Mouse (Mus musculus): ENCODE data around the gene Gmds. TPM values are rescaled to one million over a fixed set of nuclear protein-coding genes. Genes with fewer than 3 reads are reported as not detected.

Gmds gene
- polyA plus RNA-seq, 1 experiment from 2014 or later, result 35.1 TPM

DNA sequence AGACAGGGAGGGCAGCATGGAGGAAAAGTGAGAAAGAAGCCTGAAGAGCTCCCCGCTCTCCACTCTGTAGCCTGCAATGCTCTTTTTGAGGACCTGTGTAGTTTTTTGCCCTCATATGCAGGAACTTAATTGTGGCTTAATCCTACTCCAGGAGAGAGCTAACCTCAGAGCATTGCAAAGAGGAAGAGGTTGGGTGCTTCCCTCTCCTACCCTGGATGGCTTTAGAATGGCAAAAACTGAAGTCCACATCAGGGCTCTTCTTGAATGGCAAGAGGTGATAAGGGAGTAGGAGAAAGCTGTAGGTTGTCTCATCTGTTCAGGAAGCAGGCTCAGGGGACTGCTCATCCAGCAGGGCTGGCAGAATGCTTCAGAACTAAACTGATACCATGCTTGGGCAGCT is 513.4 kb downstream of the Gmds start:
- WGBS, result 84% methylated on average over 1 of the region's 1 CpGs
- Histone ChIP-seq H3K4me2 (replicated peaks) (no peak overlapping the region), H3K4me3 (no peak overlapping the region), H3K27ac (replicated peaks) (no peak overlapping the region), H3K27me3 (peaks cover 19% of the 10 kb centered on the region), H3K9ac (replicated peaks) (no peak overlapping the region), H3K36me3 (no peaks in the 10 kb centered on the region), H3K9me3 (no peaks in the 10 kb centered on the region), H3K4me1 (0 out of 2 replicates have a peak, but pooled peaks cover 8% of the 10 kb centered on the region)
- ATAC-seq (ENCODE audit: low FRiP score, low read depth), result no peak

DNA sequence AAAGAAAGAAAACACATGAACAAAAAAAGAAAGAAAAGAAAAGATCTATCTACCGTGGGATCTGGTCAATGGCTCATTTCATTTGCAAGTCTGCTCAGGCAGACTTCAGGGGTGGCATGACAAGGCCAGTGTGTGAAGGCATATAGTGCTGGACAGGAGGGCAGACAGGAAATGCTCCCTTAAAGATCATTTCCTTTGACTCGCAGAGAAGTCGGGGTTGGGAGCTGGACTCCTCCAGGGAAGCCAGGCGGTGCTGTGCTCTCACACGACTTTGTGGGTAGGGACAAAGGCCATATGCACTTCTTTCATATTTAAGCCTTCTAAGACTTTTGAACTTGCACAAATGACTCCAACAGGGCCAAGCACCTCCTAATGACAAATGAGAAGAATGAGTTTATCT is 515.2 kb downstream of the Gmds start:
- ATAC-seq (ENCODE audit: low FRiP score, low read depth), result no peak
- H3K4me2 ChIP-seq (replicated peaks), result no peak overlapping the region
- no peak overlapping the region for H3K9ac ChIP-seq (replicated peaks)
- no peaks in the 10 kb centered on the region for H3K36me3 ChIP-seq
- H3K9me3 ChIP-seq, result no peaks in the 10 kb centered on the region
- no peak overlapping the region for H3K27ac ChIP-seq (replicated peaks)
- WGBS, result 21% methylated on average over 5 of the region's 5 CpGs
- no peak overlapping the region for H3K4me3 ChIP-seq
- peaks cover 38% of the 10 kb centered on the region for H3K27me3 ChIP-seq
- H3K4me1 ChIP-seq, result 0 out of 2 replicates have a peak, but pooled peaks cover 8% of the 10 kb centered on the region

DNA sequence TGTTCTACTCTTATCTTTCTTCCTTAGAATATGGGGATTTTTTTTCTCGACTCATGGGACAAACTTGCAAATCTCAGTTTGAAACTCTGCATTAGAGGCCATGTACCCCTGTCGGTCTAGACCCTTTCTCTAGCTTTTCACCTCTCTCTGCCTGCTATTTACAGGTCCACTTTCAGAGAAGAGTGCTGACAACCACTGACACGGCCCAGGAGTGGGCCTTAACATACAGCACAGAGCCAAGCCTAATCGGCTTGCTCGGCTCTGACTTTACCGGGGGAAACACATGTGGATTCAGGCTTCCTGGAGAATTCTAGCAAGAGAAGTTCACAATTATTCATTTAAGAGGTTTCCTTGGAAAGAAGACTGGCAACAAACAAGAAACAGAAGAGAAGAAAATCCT is 517.5 kb downstream of the Gmds start:
- H3K36me3 ChIP-seq, result no peaks in the 10 kb centered on the region
- H3K9ac ChIP-seq (replicated peaks), result no peak overlapping the region
- H3K27ac ChIP-seq (replicated peaks), result no peak overlapping the region
- 18% methylated on average over 6 of the region's 6 CpGs for WGBS
- H3K9me3 ChIP-seq, result no peaks in the 10 kb centered on the region
- H3K4me2 ChIP-seq (replicated peaks), result peak overlapping the region; percentile 53
- H3K27me3 ChIP-seq, result peaks cover 59% of the 10 kb centered on the region
- no peak for ATAC-seq (ENCODE audit: low FRiP score, low read depth)
- 0 out of 2 replicates have a peak, but pooled peaks cover 8% of the 10 kb centered on the region for H3K4me1 ChIP-seq
- H3K4me3 ChIP-seq, result peak overlapping the region; percentile 29; the same call in 1 of the 2 replicates

DNA sequence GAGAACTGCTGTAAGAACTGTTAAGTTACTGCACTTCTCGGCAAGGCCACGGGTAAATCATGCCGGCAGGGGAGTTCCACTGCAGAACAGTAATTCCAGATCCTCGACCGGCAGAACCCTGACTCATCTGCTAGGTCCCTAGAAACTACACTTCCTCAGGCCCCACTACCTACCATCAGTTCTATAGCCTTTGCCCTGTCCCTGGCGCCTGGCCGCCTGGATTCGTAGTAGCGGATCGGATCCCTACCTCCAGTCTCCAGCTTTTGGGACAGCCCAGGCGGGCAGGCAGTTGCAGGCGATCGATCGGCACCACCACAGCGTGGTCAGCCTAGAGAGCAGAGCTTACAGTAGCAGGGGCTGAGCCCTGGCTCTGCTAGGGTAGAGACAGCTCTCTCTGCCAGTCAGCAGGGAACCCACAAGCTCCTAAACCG is 517.9 kb downstream of the Gmds start:
- Histone ChIP-seq H3K9ac (replicated peaks) (no peak overlapping the region; the same call in 1 of the 2 replicates), H3K9me3 (no peaks in the 10 kb centered on the region), H3K4me3 (peak overlapping the region; percentile 29), H3K4me2 (replicated peaks) (peak overlapping the region; percentile 53), H3K36me3 (no peaks in the 10 kb centered on the region), H3K4me1 (0 out of 2 replicates have a peak, but pooled peaks cover 9% of the 10 kb centered on the region), H3K27me3 (peaks cover 64% of the 10 kb centered on the region), H3K27ac (replicated peaks) (0 out of 2 replicates have a peak overlapping the region, but pooled peaks have one; percentile 35)
- WGBS, result 1% methylated on average over 16 of the region's 16 CpGs
- ATAC-seq (ENCODE audit: low FRiP score, low read depth), result peak; percentile 84

DNA sequence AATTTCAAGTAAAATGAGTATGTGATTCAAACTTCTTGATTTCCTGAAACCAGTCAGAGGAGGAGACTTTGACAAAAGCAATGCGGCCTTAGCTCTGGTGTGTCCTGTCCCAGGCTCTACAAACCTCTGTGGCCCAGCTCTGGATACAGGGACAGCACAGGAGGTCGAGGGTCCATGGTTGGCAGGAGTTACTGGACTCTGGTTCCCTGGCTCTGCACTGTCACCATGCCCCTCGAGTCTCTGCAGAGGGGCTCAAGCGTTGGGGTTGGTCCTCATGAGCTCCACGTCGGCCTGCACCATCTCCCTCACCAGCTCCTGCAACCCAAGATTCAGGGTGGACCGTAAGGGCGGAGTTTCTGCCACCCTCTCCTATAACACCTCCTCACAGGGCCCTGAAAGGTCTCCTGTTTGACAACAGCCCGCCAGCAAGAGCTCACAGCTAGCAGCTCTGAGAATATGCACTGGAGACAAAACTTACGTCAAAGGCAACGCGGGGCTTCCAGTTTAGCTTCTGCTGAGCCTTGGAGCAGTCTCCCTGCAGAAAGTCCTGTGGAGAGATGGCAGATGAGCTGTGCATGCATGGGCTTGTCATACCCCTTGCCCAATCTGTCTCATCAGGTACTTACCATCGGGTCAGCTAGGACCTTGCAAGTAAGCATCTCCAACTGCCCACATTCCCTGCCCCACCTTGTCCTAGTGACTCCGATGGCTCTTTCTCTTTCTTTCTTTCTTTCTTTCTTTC is 518.7 kb downstream of the Gmds start:
- no peak overlapping the region for H3K9ac ChIP-seq (replicated peaks)
- no peak for ATAC-seq (ENCODE audit: low FRiP score, low read depth)
- no peak overlapping the region for H3K27ac ChIP-seq (replicated peaks)
- no peak overlapping the region for H3K4me2 ChIP-seq (replicated peaks)
- H3K4me1 ChIP-seq, result 0 out of 2 replicates have a peak, but pooled peaks cover 10% of the 10 kb centered on the region
- no peaks in the 10 kb centered on the region for H3K36me3 ChIP-seq
- H3K4me3 ChIP-seq, result no peak overlapping the region
- no peaks in the 10 kb centered on the region for H3K9me3 ChIP-seq
- WGBS, result 31% methylated on average over 14 of the region's 14 CpGs
- peaks cover 72% of the 10 kb centered on the region for H3K27me3 ChIP-seq

DNA sequence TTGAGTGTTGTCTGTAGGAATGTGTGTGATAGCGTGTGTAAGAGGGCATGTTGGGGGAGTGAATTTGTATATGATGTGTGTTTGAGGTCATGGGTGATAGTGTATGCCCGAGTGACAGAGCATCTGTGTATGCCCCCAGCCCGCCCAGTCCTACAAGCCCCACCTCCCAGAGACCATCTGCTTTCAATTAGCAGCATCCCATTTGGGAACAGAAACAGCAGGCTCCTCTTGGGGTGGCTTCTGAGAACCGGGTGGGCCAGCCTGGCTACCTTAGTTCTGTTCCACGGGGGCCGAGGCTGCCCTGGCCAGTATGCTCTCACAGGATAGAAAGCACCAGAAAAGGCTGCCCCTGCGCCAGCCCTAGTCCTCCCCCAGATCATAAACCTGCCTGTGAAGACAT is 520.2 kb downstream of the Gmds start:
- Histone ChIP-seq H3K4me2 (replicated peaks) (no peak overlapping the region), H3K27me3 (peaks cover 82% of the 10 kb centered on the region)

DNA sequence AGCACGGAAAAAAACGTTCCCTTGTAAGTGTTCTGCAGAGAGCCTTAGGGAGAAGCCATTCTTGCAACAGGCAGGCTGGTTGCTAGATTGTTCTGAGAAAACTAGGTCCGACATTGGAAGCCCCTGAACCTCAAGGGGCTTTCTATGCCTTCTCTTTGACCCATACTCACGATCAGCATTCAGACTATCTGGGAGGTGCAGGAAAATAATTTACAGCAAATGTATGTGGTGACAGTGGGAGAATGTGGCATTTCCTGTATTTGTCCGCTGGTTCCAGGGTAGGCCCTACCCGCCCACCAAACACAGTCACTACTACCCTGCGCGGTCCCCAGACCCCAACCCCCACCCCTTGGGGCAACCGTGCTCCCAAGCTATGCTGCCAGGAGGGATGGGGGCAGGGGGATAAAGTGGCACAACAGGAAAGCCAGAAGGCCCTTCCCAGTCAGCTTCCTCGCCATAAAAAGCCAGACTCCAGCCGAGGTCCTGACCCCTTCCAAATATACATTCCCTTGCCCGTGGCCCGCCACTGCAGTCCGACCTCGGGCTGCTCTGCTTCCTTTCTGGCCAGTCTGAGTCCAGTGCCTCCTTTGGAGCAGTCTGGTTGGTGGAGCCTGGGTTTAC is 523.0 kb downstream of the Gmds start:
- no peak for ATAC-seq (ENCODE audit: low FRiP score, low read depth)
- Histone ChIP-seq H3K4me2 (replicated peaks) (no peak overlapping the region), H3K9ac (replicated peaks) (no peak overlapping the region), H3K27ac (replicated peaks) (no peak overlapping the region), H3K9me3 (no peaks in the 10 kb centered on the region), H3K4me3 (no peak overlapping the region), H3K36me3 (no peaks in the 10 kb centered on the region), H3K27me3 (peaks cover 95% of the 10 kb centered on the region), H3K4me1 (peaks cover 15% of the 10 kb centered on the region)
- WGBS, result 21% methylated on average over 15 of the region's 15 CpGs

More for the DNA sequence above, 520.2 kb downstream of the Gmds start:
- Histone ChIP-seq H3K4me3 (no peak overlapping the region), H3K36me3 (no peaks in the 10 kb centered on the region), H3K9me3 (no peaks in the 10 kb centered on the region), H3K4me1 (0 out of 2 replicates have a peak, but pooled peaks cover 10% of the 10 kb centered on the region), H3K9ac (replicated peaks) (no peak overlapping the region), H3K27ac (replicated peaks) (no peak overlapping the region)
- WGBS, result 63% methylated on average over 7 of the region's 7 CpGs
- ATAC-seq (ENCODE audit: low FRiP score, low read depth), result no peak

DNA sequence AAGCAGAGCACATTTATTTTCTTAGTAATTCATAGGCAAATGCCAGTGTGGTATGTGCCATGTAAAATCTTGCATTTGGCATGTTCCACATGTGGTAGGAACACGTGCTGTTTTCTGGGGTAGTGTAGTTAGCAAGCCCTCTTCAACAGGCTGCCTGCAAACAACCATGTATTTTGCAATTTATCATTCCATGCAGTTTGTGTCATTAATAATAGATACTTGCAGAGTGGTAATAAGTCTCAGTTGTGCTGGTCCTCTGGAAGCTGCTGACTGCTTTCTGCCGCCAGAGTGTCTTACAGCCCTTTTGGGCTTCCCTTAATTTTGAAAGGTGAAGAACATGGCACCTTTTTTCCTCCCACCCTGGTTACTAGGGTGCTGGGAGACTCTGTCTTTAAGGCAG is 525.8 kb downstream of the Gmds start:
- Histone ChIP-seq H3K9me3 (no peaks in the 10 kb centered on the region), H3K36me3 (no peaks in the 10 kb centered on the region), H3K27ac (replicated peaks) (no peak overlapping the region), H3K4me2 (replicated peaks) (no peak overlapping the region), H3K27me3 (peaks cover 84% of the 10 kb centered on the region), H3K9ac (replicated peaks) (no peak overlapping the region), H3K4me1 (peaks cover 23% of the 10 kb centered on the region), H3K4me3 (no peak overlapping the region)
- no peak for ATAC-seq (ENCODE audit: low FRiP score, low read depth)
- 38% methylated on average over 2 of the region's 2 CpGs for WGBS

DNA sequence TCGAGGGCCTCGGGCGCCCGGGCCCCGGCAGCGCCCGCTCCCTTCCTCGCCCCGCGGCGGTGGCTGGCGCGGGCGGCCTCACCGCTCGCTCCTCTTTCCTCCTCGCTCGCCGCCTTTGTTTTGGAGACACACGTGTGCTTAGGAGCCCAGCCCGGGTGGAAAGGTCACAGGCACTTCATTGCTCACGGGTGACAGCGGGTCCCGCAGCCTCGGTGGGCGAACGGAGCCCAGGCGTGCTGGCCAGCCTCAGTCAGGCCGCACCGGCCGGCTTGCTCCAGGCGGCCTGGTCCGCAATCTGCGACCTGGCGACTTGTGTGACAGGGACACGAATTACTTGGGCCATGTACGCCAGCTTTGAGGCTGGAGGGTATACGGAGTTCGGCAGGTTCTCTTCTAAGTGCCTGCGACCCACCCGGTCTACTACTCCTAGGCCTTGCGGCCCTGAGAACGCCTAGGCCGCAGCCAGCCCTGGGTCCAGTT is 527.0 kb downstream of the Gmds start:
- no peak for ATAC-seq (ENCODE audit: low FRiP score, low read depth)
- 2% methylated on average over 44 of the region's 44 CpGs for WGBS
- Histone ChIP-seq H3K9ac (replicated peaks) (peak overlapping the region; percentile 39), H3K27me3 (peaks cover 85% of the 10 kb centered on the region), H3K27ac (replicated peaks) (0 out of 2 replicates have a peak overlapping the region, but pooled peaks have one; percentile 30), H3K4me1 (peaks cover 33% of the 10 kb centered on the region), H3K36me3 (no peaks in the 10 kb centered on the region), H3K9me3 (no peaks in the 10 kb centered on the region), H3K4me2 (replicated peaks) (peak overlapping the region; percentile 43), H3K4me3 (peak overlapping the region; percentile 35)

DNA sequence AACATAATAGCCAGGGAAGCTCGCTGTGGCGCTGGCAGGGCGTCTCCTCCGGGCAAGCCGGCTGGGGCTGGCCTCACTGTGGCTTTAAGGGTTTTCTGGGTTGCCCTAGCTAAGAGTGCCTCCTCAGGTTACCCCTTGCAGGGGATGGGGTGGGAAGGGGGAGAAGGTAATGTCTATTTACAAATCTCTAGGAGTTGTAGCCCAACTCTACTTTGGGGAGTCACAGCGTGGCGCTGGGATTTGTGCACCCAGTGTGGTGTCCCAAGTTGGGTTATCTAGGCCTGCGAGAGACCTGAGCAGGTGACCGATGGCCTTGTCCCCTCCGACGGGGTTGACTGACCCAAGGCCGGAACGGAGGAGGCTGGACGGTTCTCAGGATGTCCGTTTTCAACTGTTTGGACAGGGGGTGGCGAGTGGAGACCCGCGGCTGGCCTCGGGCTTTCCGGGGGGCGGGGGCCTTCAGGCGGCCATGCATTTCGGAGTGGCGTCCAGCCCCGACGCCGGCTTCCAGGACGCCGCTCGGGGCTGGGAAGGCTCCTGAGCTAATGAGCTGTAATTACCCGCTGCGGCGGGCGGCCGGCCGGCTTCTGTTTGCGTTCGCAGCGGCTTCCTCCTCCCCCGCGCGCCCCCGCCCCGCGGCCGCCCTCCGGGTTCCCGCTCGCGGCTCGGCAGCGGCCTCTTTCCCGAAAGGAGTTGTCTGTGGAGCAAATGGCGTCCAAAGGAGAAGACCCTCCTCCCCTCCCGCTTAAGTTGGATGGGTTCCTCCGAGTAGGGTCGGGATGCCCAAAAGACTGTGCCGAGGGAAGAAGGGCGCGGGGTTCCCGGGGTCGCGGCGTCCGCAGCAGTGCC is 527.6 kb downstream of the Gmds start:
- under 1% methylated on average over 57 of the region's 65 CpGs for WGBS
- Histone ChIP-seq H3K9me3 (no peaks in the 10 kb centered on the region), H3K4me2 (replicated peaks) (peak overlapping the region; percentile 43), H3K36me3 (no peaks in the 10 kb centered on the region), H3K4me3 (peak overlapping the region; percentile 35), H3K27me3 (peaks cover 85% of the 10 kb centered on the region), H3K4me1 (peaks cover 39% of the 10 kb centered on the region), H3K27ac (replicated peaks) (0 out of 2 replicates have a peak overlapping the region, but pooled peaks have one; percentile 30), H3K9ac (replicated peaks) (peak overlapping the region; percentile 39)
- no peak for ATAC-seq (ENCODE audit: low FRiP score, low read depth)

DNA sequence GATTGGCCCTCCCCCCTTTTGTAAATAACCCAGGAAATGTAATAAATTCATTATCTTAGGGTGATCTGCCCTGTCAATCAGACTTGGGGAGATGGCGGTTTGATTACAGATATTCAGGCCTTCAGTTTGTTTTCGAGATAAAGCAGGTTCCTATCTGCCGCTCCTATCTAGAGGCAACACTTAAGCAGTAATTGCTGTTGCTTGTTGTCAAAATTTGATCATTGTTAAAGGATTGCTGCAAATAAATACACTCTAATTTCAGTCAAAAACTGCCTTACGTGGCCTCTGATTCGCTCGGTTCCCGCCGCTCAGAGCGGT is 528.2 kb downstream of the Gmds start:
- Histone ChIP-seq H3K36me3 (no peaks in the 10 kb centered on the region), H3K27ac (replicated peaks) (0 out of 2 replicates have a peak overlapping the region, but pooled peaks have one; percentile 25), H3K4me3 (peak overlapping the region; percentile 35), H3K9me3 (no peaks in the 10 kb centered on the region), H3K4me1 (peaks cover 38% of the 10 kb centered on the region), H3K4me2 (replicated peaks) (no peak overlapping the region), H3K9ac (replicated peaks) (0 out of 2 replicates have a peak overlapping the region, but pooled peaks have one; percentile 8), H3K27me3 (peaks cover 85% of the 10 kb centered on the region)
- ATAC-seq (ENCODE audit: low FRiP score, low read depth), result no peak
- WGBS, result under 1% methylated on average over 9 of the region's 9 CpGs
